Mouse (Mus musculus): ENCODE data around the gene Ctu1. TPM values are rescaled to one million over a fixed set of nuclear protein-coding genes. Genes with fewer than 3 reads are reported as not detected.

Gene Ctu1
- polyA plus RNA-seq (2012; rRNA removed): 12.8 and 13.0 TPM in 2 replicates

GRCm38 (mm10) chr7:43671809-43672580 lies at the start of gene Ctu1:
Gene Ctu1, plus strand, starts transcription at chr7:43672016.

GRCm38 (mm10) chr7:43634500-43634899 lies 37.3 kb upstream of the Ctu1 start, which contains the start of gene Ceacam18:
Gene Ceacam18, plus strand, starts transcription at chr7:43634707.

GRCm38 (mm10) chr7:43660002-43660401 lies 11.8 kb upstream of the Ctu1 start, which contains the start of gene Siglece:
Gene Siglece, minus strand, starts transcription at chr7:43660161.

GRCm38 (mm10) chr7:43690118-43690517 lies 18.3 kb downstream of the Ctu1 start, which contains the start of gene Klk14:
Gene Klk14, plus strand, starts transcription at chr7:43690418.

GRCm38 (mm10) chr7:43712267-43712666 lies 40.5 kb downstream of the Ctu1 start, which contains the start of gene Klk13:
Gene Klk13, plus strand, starts transcription at chr7:43712567.

Other genes with a start within 250 kb of the Ctu1 start
- 0.16 TPM in 1 of 2 replicates, not detected in the other for gene Lim2, start 244.3 kb upstream of the Ctu1 start, polyA plus RNA-seq (2012; rRNA removed)
- not detected in 2 replicates for gene Nkg7, start 234.9 kb upstream of the Ctu1 start, polyA plus RNA-seq (2012; rRNA removed)
- gene Cldnd2, start 231.2 kb upstream of the Ctu1 start, polyA plus RNA-seq (2012; rRNA removed): not detected in 2 replicates
- 144 and 159 TPM in 2 replicates for gene Etfb, start 227.9 kb upstream of the Ctu1 start, polyA plus RNA-seq (2012; rRNA removed)
- 0.34 and 0.98 TPM in 2 replicates for gene Gm45233, start 227.9 kb upstream of the Ctu1 start, polyA plus RNA-seq (2012; rRNA removed)
- gene Vsig10l, start 208.9 kb upstream of the Ctu1 start, polyA plus RNA-seq (2012; rRNA removed): 3.1 and 3.4 TPM in 2 replicates
- 23.5 and 37.8 TPM in 2 replicates for gene Iglon5, start 181.9 kb upstream of the Ctu1 start, polyA plus RNA-seq (2012; rRNA removed)
- gene 4931406B18Rik, start 166.1 kb upstream of the Ctu1 start, polyA plus RNA-seq (2012; rRNA removed): not detected in 2 replicates
- gene Cd33, start 127.6 kb upstream of the Ctu1 start, polyA plus RNA-seq (2012; rRNA removed): 0.83 and 2.2 TPM in 2 replicates
- gene Zfp658, start 109.8 kb upstream of the Ctu1 start, polyA plus RNA-seq (2012; rRNA removed): 8.8 TPM in 2 replicates
- 5.7 and 8.6 TPM in 2 replicates for gene Zfp719, start 92.4 kb upstream of the Ctu1 start, polyA plus RNA-seq (2012; rRNA removed)
- gene Zfp819, start 64.8 kb upstream of the Ctu1 start, polyA plus RNA-seq (2012; rRNA removed): 0.60 and 0.61 TPM in 2 replicates
- gene Ceacam18, start 37.3 kb upstream of the Ctu1 start, polyA plus RNA-seq (2012; rRNA removed): 0.04 TPM in 1 of 2 replicates, not detected in the other
- gene Siglece, start 11.9 kb upstream of the Ctu1 start, polyA plus RNA-seq (2012; rRNA removed): 0.53 and 0.58 TPM in 2 replicates
- gene Klk14, start 18.4 kb downstream of the Ctu1 start, polyA plus RNA-seq (2012; rRNA removed): 0.13 and 0.22 TPM in 2 replicates
- gene Klk13, start 40.6 kb downstream of the Ctu1 start, polyA plus RNA-seq (2012; rRNA removed): 0.16 and 0.27 TPM in 2 replicates
- gene Klk12, start 96.9 kb downstream of the Ctu1 start, polyA plus RNA-seq (2012; rRNA removed): not detected in 2 replicates
- not detected in 2 replicates for gene Klk11, start 102.6 kb downstream of the Ctu1 start, polyA plus RNA-seq (2012; rRNA removed)
- 0.18 and 0.27 TPM in 2 replicates for gene Klk10, start 109.0 kb downstream of the Ctu1 start, polyA plus RNA-seq (2012; rRNA removed)
- gene Klk9, start 119.9 kb downstream of the Ctu1 start, polyA plus RNA-seq (2012; rRNA removed): 0.04 TPM in 1 of 2 replicates, not detected in the other
- gene Klk8, start 125.6 kb downstream of the Ctu1 start, polyA plus RNA-seq (2012; rRNA removed): 9.3 TPM in 2 replicates
- gene Klk7, start 139.3 kb downstream of the Ctu1 start, polyA plus RNA-seq (2012; rRNA removed): 0.07 and 0.12 TPM in 2 replicates
- 0.17 TPM in 1 of 2 replicates, not detected in the other for gene Klk6, start 152.5 kb downstream of the Ctu1 start, polyA plus RNA-seq (2012; rRNA removed)
- gene Klk5, start 170.0 kb downstream of the Ctu1 start, polyA plus RNA-seq (2012; rRNA removed): 0.05 and 0.07 TPM in 2 replicates
- gene Klk4, start 209.1 kb downstream of the Ctu1 start, polyA plus RNA-seq (2012; rRNA removed): 0.15 TPM in 1 of 2 replicates, not detected in the other